Mouse (Mus musculus): ENCODE data around the gene Rcor2. TPM values are rescaled to one million over a fixed set of nuclear protein-coding genes. Genes with fewer than 3 reads are reported as not detected.

Gene Rcor2
- total RNA-seq, 2 experiments from 2014 or later, result 14.3 to 14.7 TPM

DNA sequence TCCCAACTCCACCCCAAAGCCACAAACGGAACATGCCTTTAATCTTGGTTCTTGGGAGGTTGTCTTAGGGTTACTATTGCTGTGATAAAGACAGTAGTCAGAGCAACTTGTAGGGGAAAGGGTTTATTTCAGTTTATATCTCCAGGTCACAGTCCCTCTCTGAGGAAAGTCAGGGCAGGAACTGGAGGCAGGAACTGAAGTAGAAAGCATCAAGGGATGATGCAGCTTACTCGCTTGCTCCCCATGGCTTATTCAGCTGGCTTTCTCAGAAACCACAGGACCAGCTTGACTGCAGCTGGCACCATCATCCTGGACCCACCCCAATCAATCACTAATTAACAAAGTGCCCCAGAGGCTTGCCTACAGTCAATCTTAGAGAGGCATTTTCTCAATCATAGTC, 46.5 kb downstream of the Rcor2 start:
- DNase-seq (ENCODE audit: extremely low spot score in 1 of 2, low spot score in 2 of 2), result no peak
- TF ChIP-seq CTCF (IDR thresholded peaks at IDR 0.05), result no peak
- intact Hi-C loops (cut with DNase I), result no loop called here
- Histone ChIP-seq H3K4me3 (no peak overlapping the region), H3K27ac (no peak overlapping the region)

DNA sequence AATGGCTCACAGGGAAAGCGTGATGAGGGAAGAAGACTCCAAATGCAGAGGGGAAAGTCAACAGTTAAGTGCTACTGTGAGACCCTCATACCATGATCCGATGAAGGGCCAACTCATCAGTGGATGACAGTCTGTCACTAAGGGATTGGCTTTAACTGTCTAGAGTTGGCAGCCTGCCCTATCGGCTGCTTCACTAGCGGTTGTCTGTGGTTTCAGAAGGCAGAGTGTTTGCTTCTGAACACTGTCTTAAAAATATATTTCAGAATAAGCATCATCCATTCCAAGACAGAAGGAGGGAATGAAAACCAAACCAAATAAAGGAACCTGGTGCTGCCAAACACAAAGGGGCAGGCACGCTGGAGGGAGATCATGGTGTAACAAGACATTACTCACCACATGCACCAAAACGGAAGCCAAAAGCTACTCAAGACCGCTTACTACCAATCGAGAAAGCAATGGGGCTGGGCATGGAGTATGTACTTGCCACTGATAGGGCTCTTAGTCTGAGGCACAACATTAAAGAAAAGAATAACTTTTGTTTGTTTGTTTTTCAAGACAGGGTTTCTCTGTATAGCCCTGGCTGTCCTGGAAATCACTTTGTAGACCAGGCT, 48.0 kb downstream of the Rcor2 start:
- TF ChIP-seq CTCF (IDR thresholded peaks at IDR 0.05), result no peak
- H3K4me3 ChIP-seq, result no peak overlapping the region
- intact Hi-C loops (cut with DNase I), result no loop called here
- peak overlapping the region; percentile 38; the same call in 1 of the 2 replicates for H3K27ac ChIP-seq
- DNase-seq (ENCODE audit: extremely low spot score in 1 of 2, low spot score in 2 of 2), result no peak

DNA sequence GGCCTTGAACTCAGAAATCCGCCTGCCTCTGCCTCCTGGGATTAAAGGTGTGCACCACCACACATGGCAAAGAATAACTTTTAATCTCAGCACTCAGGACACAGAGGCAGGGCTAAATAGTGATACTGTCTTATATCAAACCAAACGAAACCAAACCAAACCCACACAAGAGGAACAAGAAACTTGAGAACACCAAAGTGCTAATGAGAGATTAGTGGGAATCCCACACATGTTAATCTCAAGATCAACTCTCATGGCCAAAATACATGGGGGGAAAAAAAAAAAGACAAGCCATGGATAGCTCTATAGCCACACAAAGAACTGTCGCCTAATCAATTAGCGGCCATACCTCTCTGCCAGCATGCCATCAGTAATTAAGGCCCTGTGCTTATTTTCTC, 48.5 kb downstream of the Rcor2 start:
- DNase-seq (ENCODE audit: extremely low spot score in 1 of 2, low spot score in 2 of 2), result no peak
- TF ChIP-seq CTCF (IDR thresholded peaks at IDR 0.05), result no peak
- Histone ChIP-seq H3K4me3 (no peak overlapping the region), H3K27ac (peak overlapping the region; percentile 21; the same call in 1 of the 2 replicates)
- intact Hi-C loops (cut with DNase I), result no loop called here

DNA sequence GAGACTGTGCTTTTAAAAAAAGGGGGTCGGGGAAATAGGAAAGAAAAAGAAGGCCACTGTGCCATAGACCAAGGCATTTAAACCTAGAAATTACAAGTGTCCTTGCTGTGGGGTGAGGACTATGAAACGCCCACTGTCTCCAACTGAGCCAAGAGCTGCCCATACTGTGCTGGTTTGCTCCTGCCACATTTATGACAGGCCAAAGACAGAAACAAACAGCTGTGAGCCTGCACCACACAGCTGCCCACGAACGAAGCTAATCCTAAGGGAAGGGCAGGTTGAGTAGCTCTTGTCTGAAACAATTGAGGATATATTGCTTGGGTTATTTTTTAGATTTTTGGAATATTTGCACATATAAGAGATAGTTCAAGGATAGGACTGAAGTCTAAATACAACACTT, 49.7 kb downstream of the Rcor2 start:
- DNase-seq (ENCODE audit: extremely low spot score in 1 of 2, low spot score in 2 of 2), result no peak
- no peak for TF ChIP-seq CTCF (IDR thresholded peaks at IDR 0.05)
- no peak overlapping the region for H3K4me3 ChIP-seq
- intact Hi-C loops (cut with DNase I), result no loop called here
- no peak overlapping the region for H3K27ac ChIP-seq

DNA sequence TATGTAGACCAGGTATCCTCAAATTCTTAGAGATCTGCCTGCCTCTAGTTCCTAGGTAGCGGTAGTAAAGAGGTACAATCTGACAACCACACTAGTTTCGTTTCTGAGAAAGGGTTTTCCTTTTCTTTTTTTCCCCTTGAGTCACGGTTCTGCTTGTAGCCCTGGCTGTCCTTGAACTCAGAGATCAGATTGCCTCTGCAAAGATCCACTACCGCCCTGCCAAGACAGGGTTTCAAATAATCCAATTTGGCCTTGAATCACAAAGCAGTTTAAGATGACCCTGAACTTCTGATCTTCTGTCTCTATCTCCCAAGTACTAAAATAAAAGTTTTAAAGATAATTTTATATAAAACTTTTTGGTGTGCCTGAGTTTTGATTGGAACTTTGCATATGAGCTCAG, 50.6 kb downstream of the Rcor2 start:
- intact Hi-C loops (cut with DNase I), result no loop called here

DNA sequence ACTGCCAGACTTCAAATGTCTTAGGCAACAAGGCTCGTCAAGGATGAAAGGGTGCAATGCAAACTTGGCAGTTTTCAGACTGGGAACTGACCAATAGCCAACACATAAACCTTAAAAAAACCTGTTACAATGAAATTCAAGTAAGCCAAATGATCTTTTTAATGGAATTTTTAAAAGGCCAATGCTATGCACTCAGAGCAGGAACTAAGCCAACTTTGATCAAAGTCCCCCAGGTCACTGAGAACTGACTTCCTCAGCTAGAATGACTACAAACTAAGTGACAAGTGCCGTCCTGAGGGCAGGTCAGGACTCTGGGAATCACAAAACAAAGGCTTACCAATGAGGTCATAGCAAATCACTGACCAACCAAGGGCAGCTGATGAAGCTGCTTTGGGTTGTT, 53.1 kb downstream of the Rcor2 start:
- DNase-seq (ENCODE audit: extremely low spot score in 1 of 2, low spot score in 2 of 2), result no peak
- Histone ChIP-seq H3K27ac (no peak overlapping the region), H3K4me3 (no peak overlapping the region)
- TF ChIP-seq CTCF (IDR thresholded peaks at IDR 0.05), result no peak
- intact Hi-C loops (cut with DNase I), result no loop called here

More for the DNA sequence above, 50.6 kb downstream of the Rcor2 start:
- no peak overlapping the region for H3K4me3 ChIP-seq
- TF ChIP-seq CTCF (IDR thresholded peaks at IDR 0.05), result no peak
- DNase-seq (ENCODE audit: extremely low spot score in 1 of 2, low spot score in 2 of 2), result no peak
- no peak overlapping the region for H3K27ac ChIP-seq

DNA sequence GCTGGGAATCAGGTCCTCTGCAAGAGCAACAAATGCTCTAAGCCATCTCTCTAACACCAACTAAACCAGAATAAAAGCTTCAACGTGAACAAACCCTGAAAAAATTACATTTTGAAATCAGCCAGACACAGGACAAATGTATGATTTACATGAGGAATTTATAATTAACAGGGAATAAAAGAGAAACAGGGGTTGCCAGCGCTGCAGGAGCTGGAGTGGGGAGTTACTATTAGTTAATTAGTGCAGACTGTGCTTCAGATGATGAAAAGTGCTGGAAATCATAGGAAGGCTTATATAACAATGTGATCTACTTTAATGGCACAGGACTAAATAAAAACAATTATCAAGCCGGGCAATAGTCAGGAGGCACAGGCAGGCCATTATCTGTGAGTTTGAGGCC, 54.3 kb downstream of the Rcor2 start:
- Histone ChIP-seq H3K27ac (no peak overlapping the region), H3K4me3 (no peak overlapping the region)
- DNase-seq (ENCODE audit: extremely low spot score in 1 of 2, low spot score in 2 of 2), result no peak
- intact Hi-C loops (cut with DNase I), result no loop called here
- no peak for TF ChIP-seq CTCF (IDR thresholded peaks at IDR 0.05)

Other genes with a start within 250 kb of the Rcor2 start
- 1 to 10 TPM; 3.6 to 4.8 TPM for gene Fermt3, start 247.9 kb upstream of the Rcor2 start, total RNA-seq (2021)
- gene Stip1, start 227.4 kb upstream of the Rcor2 start, total RNA-seq (2021), result 100 to 1,000 TPM; 198 to 205 TPM
- gene Macrod1, start 210.5 kb upstream of the Rcor2 start, total RNA-seq (2021), result 10 to 100 TPM; 13.3 to 15.7 TPM
- gene Flrt1, start 161.6 kb upstream of the Rcor2 start, total RNA-seq (2021), result 10 to 100 TPM; 41.4 to 43.0 TPM
- gene Otub1, start 61.0 kb upstream of the Rcor2 start, total RNA-seq (2021), result 100 to 1,000 TPM; 257 to 267 TPM
- gene Cox8a, start 49.7 kb upstream of the Rcor2 start, total RNA-seq (2021), result 100 to 1,000 TPM; 934 to 941 TPM
- 10 to 100 TPM; 35.7 to 37.4 TPM for gene Naa40, start 26.1 kb upstream of the Rcor2 start, total RNA-seq (2021)
- gene Mark2, start 74.5 kb downstream of the Rcor2 start, total RNA-seq (2021), result 100 to 1,000 TPM; 133 to 148 TPM
- gene Spindoc, start 115.7 kb downstream of the Rcor2 start, total RNA-seq (2021), result 10 to 100 TPM; 27.9 to 28.0 TPM
- gene 2700081O15Rik, start 150.3 kb downstream of the Rcor2 start, total RNA-seq (2021), result 10 to 100 TPM; 32.1 to 34.1 TPM
- 100 to 1,000 TPM; 792 to 823 TPM for gene Rtn3, start 216.0 kb downstream of the Rcor2 start, total RNA-seq (2021)
- 10 to 100 TPM; 21.8 to 23.6 TPM for gene Atl3, start 226.7 kb downstream of the Rcor2 start, total RNA-seq (2021)

All from left cerebral cortex, adult 2 months (tissue).